Mouse (Mus musculus) left cerebral cortex, adult 2 months (tissue): Measurements from ENCODE around the gene Aatf. TPM values are rescaled to one million over a fixed set of nuclear protein-coding genes. Genes with fewer than 3 reads are reported as not detected.

Source experiments
- DNase-seq, 2 experiments: peaks; one replicate each; pipeline ENCODE4 v3.0.0; 2021 to 2022; ENCODE audit warnings: low spot score in 2 of 2, mixed read lengths in 1 of 2; ENCODE audit errors: extremely low spot score in 1 of 2
- H3K27ac ChIP-seq: fragments of 200-600 bp; 2 replicates; pipeline ENCODE4 v1.8.1; 2022
- H3K4me3 ChIP-seq: fragments of 200-600 bp; 2 replicates; pipeline ENCODE4 v1.8.1; 2022
- CTCF ChIP-seq: fragments of 200-600 bp; IDR thresholded peaks from 2 replicates; pipeline ENCODE4 v1.8.1; 2022; ENCODE audit warnings: antibody characterized with exemption, mild to moderate bottlenecking, moderate library complexity
- intact Hi-C: fragments of 180-260 bp; cut with DNase I; formaldehyde crosslinking; loops from one replicate; pipeline ENCODE4 v1.15.1; 2025
- total RNA-seq, 2 experiments: library from RNA; stranded (reverse); gene quantifications; 2 replicates each; pipeline ENCODE4 v1.2.3; 2021

Gene Aatf
- total RNA-seq, 2 experiments from 2014 or later, result 21.4 to 23.2 TPM

- no peak for TF ChIP-seq CTCF
- no peak for DNase-seq
- intact Hi-C loops, result no loop called here
- no peak overlapping the region for H3K4me3 ChIP-seq
- no peak overlapping the region for H3K27ac ChIP-seq
These were observed 124.0 kb downstream of the Aatf start for GRCm38 (mm10) chr11:84389332-84389731.

GRCm38 (mm10) chr11:84383891-84384290 is 129.4 kb downstream of the Aatf start:
- no peak for DNase-seq
- intact Hi-C loops, result no loop called here
- no peak for TF ChIP-seq CTCF
- Histone ChIP-seq H3K4me3 (no peak overlapping the region), H3K27ac (no peak overlapping the region)

- no peak overlapping the region for H3K4me3 ChIP-seq
- no peak overlapping the region for H3K27ac ChIP-seq
- intact Hi-C loops, result no loop called here
- no peak for DNase-seq
- TF ChIP-seq CTCF, result no peak
These were observed 130.9 kb downstream of the Aatf start for GRCm38 (mm10) chr11:84382450-84382849.

- no peak overlapping the region for H3K4me3 ChIP-seq
- intact Hi-C loops, result no loop called here
- no peak for DNase-seq
- H3K27ac ChIP-seq, result no peak overlapping the region
- no peak for TF ChIP-seq CTCF
These were observed 136.6 kb downstream of the Aatf start for GRCm38 (mm10) chr11:84376510-84377365.

GRCm38 (mm10) chr11:84375951-84376496 is 137.3 kb downstream of the Aatf start:
- no peak for TF ChIP-seq CTCF
- H3K27ac ChIP-seq, result no peak overlapping the region
- intact Hi-C loops, result no loop called here
- no peak for DNase-seq
- H3K4me3 ChIP-seq, result no peak overlapping the region

- Histone ChIP-seq H3K27ac (no peak overlapping the region), H3K4me3 (no peak overlapping the region)
- no peak for DNase-seq
- intact Hi-C loops, result no loop called here
- no peak for TF ChIP-seq CTCF
These were observed 140.2 kb downstream of the Aatf start for GRCm38 (mm10) chr11:84373122-84373521.

Other genes with a start within 250 kb of the Aatf start
- gene Lhx1, start 12.0 kb upstream of the Aatf start, total RNA-seq, result under 1 TPM in 1 of 2 experiments, not detected in 1; 0.09 TPM